Mouse (Mus musculus) C2C12 (cell line): ENCODE data around the gene Vkorc1.

Experiments
- CEBPB ChIP-seq: IDR thresholded peaks from one replicate; pipeline ENCODE4 v1.6.1; 2011; ENCODE audit warnings: low read depth, mild to moderate bottlenecking, control low read depth, moderate library complexity
- CTCF ChIP-seq: IDR thresholded peaks from one replicate; pipeline ENCODE4 v1.5.1; 2011; ENCODE audit not compliant: control insufficient read depth, insufficient read depth, insufficient read length
- FOSL1 ChIP-seq: IDR thresholded peaks from one replicate; pipeline ENCODE4 v1.8.0; 2011; ENCODE audit warnings: mild to moderate bottlenecking, low read length; ENCODE audit not compliant: poor library complexity, insufficient read depth, severe bottlenecking
- MYOD1 ChIP-seq: IDR thresholded peaks from one replicate; pipeline ENCODE4 v1.6.1; 2011; ENCODE audit warnings: low read depth; ENCODE audit not compliant: control insufficient read depth, insufficient read length
- MYOG ChIP-seq: IDR thresholded peaks from one replicate; pipeline ENCODE4 v1.6.1; 2011; ENCODE audit not compliant: control insufficient read depth, insufficient read length; ENCODE audit errors: extremely low read depth

DNA sequence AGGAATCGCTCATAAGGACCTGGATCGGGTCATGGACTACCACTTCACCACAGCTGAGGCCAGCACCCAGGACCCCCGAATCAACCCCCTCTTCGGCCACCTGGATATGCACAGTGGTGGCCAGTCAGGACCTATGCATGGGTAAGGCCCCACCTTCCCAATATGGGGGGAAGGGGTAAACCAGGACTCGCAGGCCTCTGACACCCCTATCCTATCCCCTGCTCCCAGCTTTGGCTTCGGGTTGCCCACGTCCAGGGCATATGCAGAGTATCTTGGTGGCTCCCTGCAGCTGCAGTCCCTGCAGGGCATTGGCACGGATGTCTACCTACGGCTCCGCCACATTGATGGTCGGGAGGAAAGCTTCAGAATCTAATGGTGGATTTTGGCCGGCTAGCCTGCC lies 12.5 kb upstream of the Vkorc1 start:
- TF ChIP-seq CTCF = no peak
- TF ChIP-seq FOSL1 = no peak
- no peak for TF ChIP-seq CEBPB
- no peak for TF ChIP-seq MYOD1
- no peak for TF ChIP-seq MYOG
